Comparison of ENCODE assay signal across 8 mouse cellular contexts in genomic region chr11:43411413-43411812, GRCm38 (mm10). TPM values are rescaled to one million over a fixed set of nuclear protein-coding genes. Genes with fewer than 3 reads are reported as not detected.
A peak's percentile ranks its signal among the peaks of the same experiment; 100 is the strongest.
DNase-seq lines count a peak whose midpoint lies in the region; ATAC-seq and TF ChIP-seq lines count a peak whose summit lies in the region.

No protein-coding gene starts in this region.

- H3K4me1 ChIP-seq in hindbrain, embryonic 10.5 days (replicated peaks): peaks cover 15% of the 10 kb centered on the region; the same call in 1 of the 2 replicates
- no peaks in the 10 kb centered on the region for H3K4me1 ChIP-seq in hindbrain, embryonic 13.5 days (replicated peaks)
- no peaks in the 10 kb centered on the region for H3K4me1 ChIP-seq in bone marrow, adult 2 months (ENCODE audit: control insufficient read depth, insufficient read depth, low read length)
- H3K4me1 ChIP-seq in midbrain, embryonic 11.5 days (ENCODE audit: control insufficient read depth, insufficient read depth, low read length): 0 out of 2 replicates have a peak, but pooled peaks cover 4% of the 10 kb centered on the region

- no peak overlapping the region for H3K4me3 ChIP-seq in hindbrain, embryonic 10.5 days
- H3K4me3 ChIP-seq in hindbrain, embryonic 13.5 days: no peak overlapping the region
- H3K4me3 ChIP-seq in bone marrow, adult 2 months (replicated peaks; ENCODE audit: control insufficient read depth, low read depth, low read length): no peak overlapping the region
- no peak overlapping the region for H3K4me3 ChIP-seq in midbrain, embryonic 11.5 days (ENCODE audit: low read depth, low read length)

- no peaks in the 10 kb centered on the region for H3K27me3 ChIP-seq in hindbrain, embryonic 10.5 days (ENCODE audit: insufficient read depth, poor library complexity, severe bottlenecking)
- no peaks in the 10 kb centered on the region for H3K27me3 ChIP-seq in hindbrain, embryonic 13.5 days
- no peaks in the 10 kb centered on the region for H3K27me3 ChIP-seq in midbrain, embryonic 11.5 days (ENCODE audit: control insufficient read depth, insufficient read depth, low read length)

- no peak for ATAC-seq in hindbrain, embryonic 13.5 days (ENCODE audit: low FRiP score)
- peak; percentile 22 for ATAC-seq in midbrain, embryonic 11.5 days (ENCODE audit: low FRiP score)

- no peak overlapping the region for H3K4me2 ChIP-seq in hindbrain, embryonic 13.5 days
- no peak overlapping the region for H3K4me2 ChIP-seq in midbrain, embryonic 11.5 days

- peak; percentile 40 for TF ChIP-seq CTCF in bone marrow, adult 2 months (IDR thresholded peaks at IDR 0.05; ENCODE audit: control insufficient read depth, insufficient read depth, low read length)

- no peaks in the 10 kb centered on the region for H3K36me3 ChIP-seq in hindbrain, embryonic 10.5 days
- no peaks in the 10 kb centered on the region for H3K36me3 ChIP-seq in hindbrain, embryonic 13.5 days
- no peaks in the 10 kb centered on the region for H3K36me3 ChIP-seq in midbrain, embryonic 11.5 days (ENCODE audit: control insufficient read depth, insufficient read depth, low read length)

- 2% methylated on average over 1 of the region's 1 CpGs for WGBS in hindbrain, embryonic 10.5 days
- WGBS in hindbrain, embryonic 13.5 days: 3% methylated on average over 1 of the region's 1 CpGs
- WGBS in bone marrow, adult 2 months: 0% methylated on average over 1 of the region's 1 CpGs
- 0% methylated on average over 1 of the region's 1 CpGs for WGBS in midbrain, embryonic 11.5 days

- no peak for TF ChIP-seq POLR2A in bone marrow, adult 2 months (IDR thresholded peaks at IDR 0.05; ENCODE audit: borderline replicate concordance, control insufficient read depth, low read depth, low read length)

- H3K27ac ChIP-seq in hindbrain, embryonic 10.5 days: no peak overlapping the region
- no peak overlapping the region for H3K27ac ChIP-seq in hindbrain, embryonic 13.5 days
- no peak overlapping the region for H3K27ac ChIP-seq in bone marrow, adult 2 months (ENCODE audit: control insufficient read depth, insufficient read depth, low read depth, low read length, poor library complexity)
- H3K27ac ChIP-seq in midbrain, embryonic 11.5 days (ENCODE audit: low read depth, low read length): no peak overlapping the region

- H3K9ac ChIP-seq in hindbrain, embryonic 13.5 days: no peak overlapping the region
- H3K9ac ChIP-seq in midbrain, embryonic 11.5 days (ENCODE audit: low read length): no peak overlapping the region

- peak; percentile 71 for DNase-seq in hindbrain, embryonic 10.5 days (ENCODE audit: low spot score)
- DNase-seq in fibroblast of lung, adult 2 months (ENCODE audit: low read depth): peak; percentile 15
- DNase-seq in heart, postnatal 4 days: peak; percentile 78
- DNase-seq in left cerebral cortex, adult 8-10 months (ENCODE audit: low spot score in 2 of 2): peak; percentile 36 to 59
- DNase-seq in midbrain, embryonic 11.5 days (ENCODE audit: low spot score, missing footprints): peak; percentile 97
- peak; percentile 56 for DNase-seq in spleen, adult 12 weeks (ENCODE audit: low spot score)

- no peaks in the 10 kb centered on the region for H3K9me3 ChIP-seq in hindbrain, embryonic 10.5 days
- no peaks in the 10 kb centered on the region for H3K9me3 ChIP-seq in hindbrain, embryonic 13.5 days
- no peaks in the 10 kb centered on the region for H3K9me3 ChIP-seq in midbrain, embryonic 11.5 days (ENCODE audit: control insufficient read depth, low read length)

RNA-seq across cellular contexts. Expression of gene Pttg1, which starts 14.6 kb away (rescaled TPM):
- 115 and 124 TPM in 2 replicates for polyA plus RNA-seq in hindbrain, embryonic 10.5 days (2016; fragmentation: Nextera tagmentation; extraction: Ambion mirVana)
- 51.3 and 56.9 TPM in 2 replicates for polyA plus RNA-seq in hindbrain, embryonic 13.5 days (2015; fragmentation: Nextera tagmentation; extraction: Ambion mirVana)
- polyA plus RNA-seq in bone marrow, adult 2 months (2011; ENCODE audit: insufficient read depth, insufficient read length, low replicate concordance, missing spikeins): 48.5 and 66.0 TPM in 2 replicates
- 10 to 100 TPM; 83.5 to 98.0 TPM for total RNA-seq in heart, postnatal 4 days (2021)
- total RNA-seq in left cerebral cortex, adult 8-10 months (2022): 10 to 100 TPM; 27.6 to 31.7 (median 29.8) TPM
- 89.0 and 97.1 TPM in 2 replicates for polyA plus RNA-seq in midbrain, embryonic 11.5 days (2014; fragmentation: Nextera tagmentation; extraction: Ambion mirVana)

RNA-seq across cellular contexts. Expression of gene Slu7, which starts 22.1 kb away (rescaled TPM):
- 53.5 and 54.6 TPM in 2 replicates for polyA plus RNA-seq in hindbrain, embryonic 10.5 days (2016; fragmentation: Nextera tagmentation; extraction: Ambion mirVana)
- 71.0 and 71.5 TPM in 2 replicates for polyA plus RNA-seq in hindbrain, embryonic 13.5 days (2015; fragmentation: Nextera tagmentation; extraction: Ambion mirVana)
- 26.8 and 27.2 TPM in 2 replicates for polyA plus RNA-seq in bone marrow, adult 2 months (2011; ENCODE audit: insufficient read depth, insufficient read length, low replicate concordance, missing spikeins)
- total RNA-seq in heart, postnatal 4 days (2021): 10 to 100 TPM; 25.8 to 28.6 TPM
- total RNA-seq in left cerebral cortex, adult 8-10 months (2022): 10 to 100 TPM; 52.6 to 58.3 (median 55.7) TPM
- 71.6 and 76.7 TPM in 2 replicates for polyA plus RNA-seq in midbrain, embryonic 11.5 days (2014; fragmentation: Nextera tagmentation; extraction: Ambion mirVana)

Comparison
In these comparisons a context has a peak if more than half of its experiments do, and no peak if none do; other contexts are left out.
1. DNase-seq: peak in every context shown above with its lines; median percentile 97 in midbrain, embryonic 11.5 days; 78 in heart, postnatal 4 days; 71 in hindbrain, embryonic 10.5 days; 56 in spleen, adult 12 weeks; 48 in left cerebral cortex, adult 8-10 months; 15 in fibroblast of lung, adult 2 months.